Mouse (Mus musculus) gastrocnemius, postnatal 25 days (tissue): ENCODE results near the gene Zic2. TPM values are rescaled to one million over a fixed set of nuclear protein-coding genes. Genes with fewer than 3 reads are reported as not detected.

ENCODE experiments used
- DNase-seq: peaks from one replicate; pipeline ENCODE4 v3.0.0; 2022
- total RNA-seq, 2 experiments: library from RNA; stranded (reverse); gene quantifications; 1 replicate in 1 of 2; 2 replicates in 1 of 2; pipeline ENCODE4 v1.2.3; 2021

Gene Zic2
- total RNA-seq, 2 experiments from 2014 or later = not detected

DNA sequence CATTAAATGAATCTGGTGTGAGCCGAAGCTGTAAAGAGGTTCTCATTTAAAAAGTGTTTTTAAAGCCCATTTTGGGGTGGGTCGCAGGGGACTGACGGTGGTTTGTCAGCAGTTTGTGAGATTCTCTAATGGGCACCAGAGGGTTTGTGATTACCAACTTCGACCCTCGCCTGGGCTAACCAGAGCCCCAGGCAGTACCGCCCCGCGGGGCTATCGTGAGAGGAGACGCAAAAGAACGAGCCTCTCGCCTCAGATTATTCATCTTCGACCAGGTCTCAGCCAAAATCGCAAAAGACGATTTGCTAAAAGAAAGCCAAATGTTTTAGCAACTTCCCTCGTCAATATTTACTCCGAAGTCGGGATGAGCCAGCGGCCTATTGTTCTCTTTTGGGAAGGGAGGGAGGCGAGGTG lies 2.0 kb downstream of the Zic2 start:
- no peak for DNase-seq

- DNase-seq = no peak
Measured at GRCm38 (mm10) chr14:122477971-122478573, 2.8 kb downstream of the Zic2 start.

- DNase-seq = no peak
Measured at GRCm38 (mm10) chr14:122478574-122479011, 3.4 kb downstream of the Zic2 start.

- no peak for DNase-seq
Measured at GRCm38 (mm10) chr14:122479461-122480109, 4.3 kb downstream of the Zic2 start.

- DNase-seq = no peak
Measured at GRCm38 (mm10) chr14:122480355-122480754, 5.1 kb downstream of the Zic2 start.

GRCm38 (mm10) chr14:122481181-122481580 lies 5.9 kb downstream of the Zic2 start:
- DNase-seq = no peak

DNA sequence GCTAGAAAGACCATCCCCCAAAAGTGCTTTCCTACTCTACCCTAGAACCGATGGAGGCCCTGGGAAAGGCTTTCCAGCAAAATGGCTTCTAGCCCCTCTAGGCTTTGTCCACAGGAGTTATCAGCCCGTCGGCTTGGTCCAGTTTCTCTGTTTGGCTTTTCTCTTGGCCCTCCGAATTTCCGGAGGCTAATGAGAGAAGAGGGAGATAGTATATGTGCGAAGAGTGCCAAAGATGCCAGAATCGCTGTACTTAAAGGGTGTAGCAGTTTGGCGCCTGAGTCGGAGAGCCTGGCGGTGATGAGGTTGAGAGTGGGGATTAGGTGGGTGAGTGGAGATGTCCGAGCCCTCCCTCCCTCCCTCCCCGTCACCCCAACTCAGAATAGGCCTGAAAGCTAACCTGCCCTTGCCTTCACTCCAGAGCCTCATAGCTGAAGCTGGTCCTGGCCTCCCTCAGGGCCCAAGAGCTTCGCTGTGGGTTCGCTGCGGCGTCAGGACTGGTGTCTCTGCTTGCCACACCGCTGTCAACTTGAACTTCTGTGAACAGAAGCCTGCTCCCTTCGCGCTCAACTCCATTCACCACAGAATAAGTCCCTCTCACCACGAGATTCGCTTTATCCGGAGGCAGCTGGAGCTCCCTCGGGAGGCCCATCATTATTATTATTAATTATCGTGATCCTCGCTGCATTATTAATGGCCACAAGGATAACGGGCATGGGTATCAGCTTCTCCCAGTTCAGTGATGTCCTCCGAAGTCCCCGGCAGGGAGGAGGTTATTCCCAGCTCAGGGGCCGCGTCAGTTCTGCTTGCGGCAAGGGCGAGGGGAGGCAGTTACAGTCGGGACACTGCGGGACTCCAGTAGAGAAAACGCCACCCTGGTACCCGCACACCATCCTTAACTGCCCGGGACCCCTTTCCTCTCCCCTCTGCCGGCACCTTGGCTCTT lies 7.1 kb downstream of the Zic2 start:
- no peak for DNase-seq

GRCm38 (mm10) chr14:122483024-122483385 lies 7.8 kb downstream of the Zic2 start:
- no peak for DNase-seq

GRCm38 (mm10) chr14:122483556-122484421 lies 8.6 kb downstream of the Zic2 start:
- DNase-seq = no peak

DNA sequence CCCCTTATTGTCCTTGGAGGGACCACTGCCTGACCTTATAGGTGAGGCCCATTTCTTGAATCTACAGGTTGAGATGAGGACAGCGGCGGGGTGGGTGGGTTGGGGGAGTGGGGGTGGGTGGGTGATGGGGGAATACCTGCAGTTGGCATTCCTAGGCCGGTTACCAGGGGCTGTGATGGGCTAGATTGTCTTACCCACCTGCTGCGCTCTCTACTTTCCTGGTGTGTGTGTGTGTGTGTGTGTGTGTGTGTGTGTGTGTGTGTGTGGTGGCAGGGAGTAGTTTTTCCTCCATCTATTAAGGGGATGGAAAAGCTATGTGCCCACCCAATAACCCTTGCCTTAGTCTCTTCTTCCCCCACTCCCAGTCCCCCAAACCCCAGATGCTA lies 9.2 kb downstream of the Zic2 start:
- no peak for DNase-seq

DNA sequence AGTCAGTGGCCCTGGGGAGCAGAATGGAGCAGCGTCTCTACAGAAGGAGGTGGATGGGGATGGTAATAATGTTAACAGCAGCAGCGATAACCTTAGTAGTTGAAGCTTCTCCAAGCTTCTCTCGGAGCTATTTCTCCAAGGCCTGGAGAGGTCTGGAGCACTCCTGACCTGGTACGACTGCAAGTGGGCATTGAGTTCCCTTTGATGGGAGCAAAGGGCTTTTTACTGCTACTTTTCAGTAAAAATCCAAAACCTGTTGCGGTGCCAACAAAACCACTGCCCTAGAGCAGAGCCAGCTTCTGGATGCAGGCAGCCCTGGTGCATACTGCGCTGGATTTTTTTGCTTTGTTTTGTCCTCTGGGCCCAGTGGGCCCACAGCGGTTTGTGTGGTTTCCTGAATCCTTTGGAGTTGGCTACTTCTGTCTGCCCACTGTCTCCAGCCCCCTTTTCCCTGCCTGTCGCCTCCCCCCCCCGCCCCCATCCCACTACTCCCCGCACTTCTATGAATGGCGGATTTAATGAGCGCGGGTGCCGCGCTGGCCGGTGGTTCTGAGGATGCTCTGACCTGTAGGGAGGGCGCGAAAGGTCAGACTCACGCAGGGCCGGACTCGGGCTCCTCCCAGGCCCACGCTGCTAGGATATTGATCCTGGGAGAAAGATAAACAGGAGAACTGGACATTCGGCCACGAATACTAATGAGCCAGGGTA lies 9.8 kb downstream of the Zic2 start:
- no peak for DNase-seq

GRCm38 (mm10) chr14:122485635-122486181 lies 10.5 kb downstream of the Zic2 start:
- DNase-seq = no peak

- DNase-seq = no peak
Measured at GRCm38 (mm10) chr14:122486611-122487010, 11.4 kb downstream of the Zic2 start.

GRCm38 (mm10) chr14:122487366-122487765 lies 12.1 kb downstream of the Zic2 start:
- DNase-seq = no peak

DNA sequence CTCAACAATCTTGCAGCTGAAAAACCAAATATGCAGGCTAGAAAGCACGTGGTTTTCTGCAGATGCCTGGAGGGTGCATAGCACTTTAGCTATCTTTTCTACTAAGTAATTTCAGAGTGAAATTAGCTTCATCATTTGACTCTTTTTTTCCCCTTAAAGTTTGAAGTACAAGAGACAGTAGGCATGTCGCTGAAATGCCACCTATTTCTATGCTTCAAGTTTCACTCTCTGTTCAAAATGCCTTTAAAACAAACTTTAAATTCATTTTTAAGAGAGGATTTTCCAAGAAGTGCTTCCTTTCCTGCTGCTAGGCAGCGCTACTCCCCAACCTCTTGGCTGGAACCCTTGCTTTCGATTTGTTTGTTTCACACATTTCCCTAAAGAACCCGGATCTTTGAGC lies 13.8 kb downstream of the Zic2 start:
- no peak for DNase-seq

DNA sequence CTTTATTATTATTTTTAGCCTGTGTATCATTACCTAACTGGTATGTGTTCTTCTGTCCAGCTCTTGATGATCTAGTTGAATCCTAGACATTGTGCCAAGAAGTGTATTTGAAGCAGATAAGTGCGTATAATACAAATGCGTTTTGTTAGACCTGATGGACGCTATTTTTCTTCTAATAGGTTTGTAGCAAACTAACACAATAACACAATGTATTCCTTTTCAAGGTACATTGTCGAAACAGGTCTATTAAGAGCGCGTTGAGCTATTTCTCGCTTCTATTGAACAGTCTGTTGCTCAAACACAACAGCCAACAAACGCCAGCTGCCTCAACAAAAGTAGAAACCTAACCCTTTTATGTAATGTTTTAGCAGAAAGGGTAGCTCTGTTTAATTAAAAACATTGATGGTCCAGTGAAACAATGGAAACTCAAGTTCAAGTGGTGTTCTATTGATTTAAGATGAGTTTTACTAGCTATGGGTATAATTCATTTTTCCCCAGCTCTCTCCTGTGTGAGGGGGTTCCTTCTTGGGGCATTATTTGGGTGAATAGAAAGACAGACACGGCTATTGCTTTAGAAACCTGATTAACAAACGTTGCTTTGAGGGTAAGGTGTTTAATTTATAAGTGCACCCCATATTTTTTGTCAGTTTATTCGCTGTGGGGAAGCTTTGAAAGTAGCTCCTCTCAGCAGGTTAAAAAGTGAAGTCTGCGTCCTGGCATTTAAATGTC lies 14.6 kb downstream of the Zic2 start:
- DNase-seq = no peak

GRCm38 (mm10) chr14:122490441-122491328 lies 15.4 kb downstream of the Zic2 start, which contains the start of gene Gm10837:
TSS of gene Gm10837 (plus strand) at chr14:122490586.
- DNase-seq = no peak

DNA sequence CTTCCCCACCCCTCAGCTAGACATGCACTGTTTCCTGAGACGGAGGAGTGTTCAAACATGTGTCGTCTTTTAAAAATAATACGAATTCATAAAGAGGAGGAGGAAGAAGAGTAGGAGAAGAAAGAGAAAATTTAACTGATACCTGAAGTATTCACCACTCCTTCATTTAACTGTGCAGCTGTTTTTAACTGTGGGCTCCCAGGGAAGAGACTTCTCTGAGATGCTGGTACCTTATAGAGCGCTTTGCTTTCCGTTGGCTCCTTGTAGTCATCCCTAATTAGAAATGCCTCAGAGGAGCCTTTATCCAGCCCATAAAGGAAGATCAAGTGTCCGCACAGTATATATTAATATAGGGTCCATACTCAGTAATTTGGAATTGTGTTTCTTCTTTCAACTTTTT lies 16.3 kb downstream of the Zic2 start:
- DNase-seq = no peak

DNA sequence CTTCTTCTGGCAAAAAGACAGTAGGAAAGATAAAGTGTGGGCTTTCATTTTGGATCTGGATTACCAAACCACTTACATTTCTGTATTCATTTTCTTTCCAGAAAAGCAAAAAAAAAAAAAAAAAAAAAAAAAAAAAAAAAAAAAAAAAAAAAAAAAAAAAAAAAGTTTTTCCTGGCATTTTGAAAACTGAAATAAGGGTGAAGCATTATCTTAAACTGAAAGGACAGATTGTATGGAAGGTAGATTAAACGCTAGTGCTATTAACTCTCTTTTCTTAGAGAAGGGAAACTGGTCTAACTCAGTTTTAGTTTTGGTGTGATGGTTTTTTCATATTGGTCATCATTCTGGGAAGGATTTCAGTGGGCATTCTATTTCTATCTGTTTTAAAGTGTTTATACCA lies 16.8 kb downstream of the Zic2 start:
- no peak for DNase-seq
